Mouse (Mus musculus) neural tube, embryonic 11.5 days (tissue): ENCODE measurements at regions not wholly inside any gene's neighbourhood (a gene's known extent, or its start where the extent isn't known, plus 50 kb on each side); places are given as distances from the start of the nearest gene placed in this dataset.

ENCODE experiments used
- ATAC-seq: fragments of 200-750 bp; cut with Nextera tagmentation; 2 replicates; pipeline ENCODE4 v1.8.0; 2017; ENCODE audit warnings: moderate number of reproducible peaks, mild to moderate bottlenecking, moderate TSS enrichment, moderate library complexity; ENCODE audit not compliant: insufficient read depth, low FRiP score, low TSS enrichment
- DNase-seq: peaks from one replicate; pipeline ENCODE4 v3.0.0-alpha.2; 2015; ENCODE audit warnings: low spot score
- H3K27ac ChIP-seq: fragments of 300-500 bp; sonication (generic); 2 replicates; pipeline ENCODE4 v1.5.1; 2014; ENCODE audit warnings: low read depth, mild to moderate bottlenecking, low read length
- H3K27me3 ChIP-seq: fragments of 300-500 bp; sonication (generic); 2 replicates; pipeline ENCODE4 v1.6.1; 2014; ENCODE audit warnings: mild to moderate bottlenecking, low read length, mixed read lengths; ENCODE audit not compliant: control insufficient read depth, insufficient read depth
- H3K36me3 ChIP-seq: fragments of 300-500 bp; sonication (generic); 2 replicates; pipeline ENCODE4 v1.6.1; 2014; ENCODE audit warnings: mild to moderate bottlenecking, low read length, moderate library complexity, mixed read lengths; ENCODE audit not compliant: control insufficient read depth, insufficient read depth
- H3K4me1 ChIP-seq: fragments of 300-500 bp; sonication (generic); 2 replicates; pipeline ENCODE4 v1.6.1; 2014; ENCODE audit warnings: low read length, mixed read lengths; ENCODE audit not compliant: control insufficient read depth, insufficient read depth
- H3K4me2 ChIP-seq: fragments of 300-500 bp; sonication (generic); 2 replicates; pipeline ENCODE4 v1.6.1; 2014; ENCODE audit warnings: low read depth, mild to moderate bottlenecking, moderate library complexity
- H3K4me3 ChIP-seq: fragments of 300-500 bp; sonication (generic); 2 replicates; pipeline ENCODE4 v1.5.1; 2014; ENCODE audit warnings: low read depth, low read length
- H3K9ac ChIP-seq: fragments of 300-500 bp; sonication (generic); 2 replicates; pipeline ENCODE4 v1.6.1; 2014; ENCODE audit warnings: mild to moderate bottlenecking, low read length
- H3K9me3 ChIP-seq: fragments of 300-500 bp; sonication (generic); 2 replicates; pipeline ENCODE4 v1.6.1; 2016; ENCODE audit warnings: low read length; ENCODE audit not compliant: control insufficient read depth
- WGBS: fragments of 180-500 bp; shearing (Covaris S2); extraction: QIAGEN DNeasy Blood & Tissue Kit; methylation state at CpG from one replicate; pipeline ENCODE4 v1.1.7; 2014; 5-methylcytosine and 5-hydroxymethylcytosine counted together

- H3K27me3 ChIP-seq = no peaks in the 10 kb centered on the region
- H3K9me3 ChIP-seq = no peaks in the 10 kb centered on the region
- WGBS = 41% methylated on average over 7 of the region's 7 CpGs
- H3K36me3 ChIP-seq = no peaks in the 10 kb centered on the region
- H3K27ac ChIP-seq = no peak overlapping the region
- DNase-seq (no peak), ATAC-seq (no peak)
- H3K4me2 ChIP-seq = no peak overlapping the region
- H3K9ac ChIP-seq = no peak overlapping the region
- H3K4me3 ChIP-seq = no peak overlapping the region
- H3K4me1 ChIP-seq = no peaks in the 10 kb centered on the region
Observed at GRCm38 (mm10) chr19:56225039-56225438, 61.9 kb upstream of the Habp2 start.

GRCm38 (mm10) chr19:56225518-56225917 is 61.4 kb upstream of the Habp2 start:
- H3K9ac ChIP-seq = no peak overlapping the region
- 89% methylated on average over 3 of the region's 3 CpGs for WGBS
- H3K4me3 ChIP-seq = no peak overlapping the region
- H3K27me3 ChIP-seq = no peaks in the 10 kb centered on the region
- no peak overlapping the region for H3K4me2 ChIP-seq
- H3K9me3 ChIP-seq = no peaks in the 10 kb centered on the region
- H3K4me1 ChIP-seq = no peaks in the 10 kb centered on the region
- no peaks in the 10 kb centered on the region for H3K36me3 ChIP-seq
- no peak for DNase-seq
- ATAC-seq = no peak
- no peak overlapping the region for H3K27ac ChIP-seq

- ATAC-seq (no peak), DNase-seq (no peak)
- no peak overlapping the region for H3K9ac ChIP-seq
- no peaks in the 10 kb centered on the region for H3K4me1 ChIP-seq
- no peak overlapping the region for H3K4me2 ChIP-seq
- H3K36me3 ChIP-seq = no peaks in the 10 kb centered on the region
- no peaks in the 10 kb centered on the region for H3K27me3 ChIP-seq
- no peaks in the 10 kb centered on the region for H3K9me3 ChIP-seq
- H3K4me3 ChIP-seq = no peak overlapping the region
- no peak overlapping the region for H3K27ac ChIP-seq
Observed at GRCm38 (mm10) chr19:56228586-56228985, 58.4 kb upstream of the Habp2 start.

- ATAC-seq (no peak), DNase-seq (no peak)
- Histone ChIP-seq H3K4me2 (no peak overlapping the region), H3K27me3 (no peaks in the 10 kb centered on the region), H3K36me3 (no peaks in the 10 kb centered on the region), H3K9ac (no peak overlapping the region), H3K4me1 (no peaks in the 10 kb centered on the region), H3K27ac (no peak overlapping the region), H3K9me3 (no peaks in the 10 kb centered on the region), H3K4me3 (no peak overlapping the region)
- WGBS = 78% methylated on average over 8 of the region's 8 CpGs
Observed at GRCm38 (mm10) chr19:56231430-56231829, 55.5 kb upstream of the Habp2 start.

GRCm38 (mm10) chr19:56231849-56232248 is 55.1 kb upstream of the Habp2 start:
- H3K27me3 ChIP-seq = no peaks in the 10 kb centered on the region
- H3K9me3 ChIP-seq = no peaks in the 10 kb centered on the region
- H3K4me1 ChIP-seq = no peaks in the 10 kb centered on the region
- WGBS = 63% methylated on average over 9 of the region's 9 CpGs
- H3K27ac ChIP-seq = no peak overlapping the region
- DNase-seq (no peak), ATAC-seq (no peak)
- H3K4me3 ChIP-seq = no peak overlapping the region
- no peak overlapping the region for H3K4me2 ChIP-seq
- H3K36me3 ChIP-seq = no peaks in the 10 kb centered on the region
- no peak overlapping the region for H3K9ac ChIP-seq

GRCm38 (mm10) chr19:56232269-56232668 is 54.7 kb upstream of the Habp2 start:
- no peak overlapping the region for H3K4me3 ChIP-seq
- H3K27me3 ChIP-seq = no peaks in the 10 kb centered on the region
- no peak overlapping the region for H3K27ac ChIP-seq
- no peaks in the 10 kb centered on the region for H3K36me3 ChIP-seq
- no peaks in the 10 kb centered on the region for H3K9me3 ChIP-seq
- no peak overlapping the region for H3K4me2 ChIP-seq
- no peak overlapping the region for H3K9ac ChIP-seq
- H3K4me1 ChIP-seq = no peaks in the 10 kb centered on the region
- DNase-seq = no peak
- ATAC-seq = no peak
- 80% methylated on average over 7 of the region's 7 CpGs for WGBS

GRCm38 (mm10) chr19:56232950-56233349 is 54.0 kb upstream of the Habp2 start:
- DNase-seq (no peak), ATAC-seq (no peak)
- no peak overlapping the region for H3K4me3 ChIP-seq
- no peaks in the 10 kb centered on the region for H3K36me3 ChIP-seq
- H3K4me2 ChIP-seq = no peak overlapping the region
- no peaks in the 10 kb centered on the region for H3K4me1 ChIP-seq
- H3K27ac ChIP-seq = no peak overlapping the region
- 97% methylated on average over 5 of the region's 5 CpGs for WGBS
- H3K27me3 ChIP-seq = no peaks in the 10 kb centered on the region
- no peaks in the 10 kb centered on the region for H3K9me3 ChIP-seq
- no peak overlapping the region for H3K9ac ChIP-seq

GRCm38 (mm10) chr19:56235040-56235439 is 51.9 kb upstream of the Habp2 start:
- no peaks in the 10 kb centered on the region for H3K36me3 ChIP-seq
- DNase-seq = no peak
- no peak overlapping the region for H3K4me3 ChIP-seq
- no peak overlapping the region for H3K4me2 ChIP-seq
- no peak overlapping the region for H3K27ac ChIP-seq
- no peaks in the 10 kb centered on the region for H3K4me1 ChIP-seq
- H3K9ac ChIP-seq = no peak overlapping the region
- no peaks in the 10 kb centered on the region for H3K9me3 ChIP-seq
- no peaks in the 10 kb centered on the region for H3K27me3 ChIP-seq
- ATAC-seq = no peak
- WGBS = 74% methylated on average over 2 of the region's 2 CpGs
